Mouse (Mus musculus): ENCODE data around the gene Cmpk1. TPM values are rescaled to one million over a fixed set of nuclear protein-coding genes. Genes with fewer than 3 reads are reported as not detected.

The Cmpk1 gene
- polyA plus RNA-seq, 1 experiment, result 44.9 TPM

GRCm38 (mm10) chr4:114945021-114945420 is 42.0 kb downstream of the Cmpk1 start:
- no peak for DNase-seq (ENCODE audit: low spot score)

- DNase-seq (ENCODE audit: low spot score), result no peak
Observed at GRCm38 (mm10) chr4:114942583-114942982, 44.5 kb downstream of the Cmpk1 start.

- no peak for DNase-seq (ENCODE audit: low spot score)
Observed at GRCm38 (mm10) chr4:114942112-114942511, 44.9 kb downstream of the Cmpk1 start.

- no peak for DNase-seq (ENCODE audit: low spot score)
Observed at GRCm38 (mm10) chr4:114941311-114941710, 45.7 kb downstream of the Cmpk1 start.

- no peak for DNase-seq (ENCODE audit: low spot score)
Observed at GRCm38 (mm10) chr4:114938248-114938647, 48.8 kb downstream of the Cmpk1 start.

GRCm38 (mm10) chr4:114937459-114938047 is 49.5 kb downstream of the Cmpk1 start:
- DNase-seq (ENCODE audit: low spot score), result no peak

GRCm38 (mm10) chr4:114934188-114934587 is 52.9 kb downstream of the Cmpk1 start:
- no peak for DNase-seq (ENCODE audit: low spot score)

GRCm38 (mm10) chr4:114932747-114933146 is 54.3 kb downstream of the Cmpk1 start:
- no peak for DNase-seq (ENCODE audit: low spot score)

GRCm38 (mm10) chr4:114929155-114929554 is 57.9 kb downstream of the Cmpk1 start:
- no peak for DNase-seq (ENCODE audit: low spot score)

GRCm38 (mm10) chr4:114925917-114926312 is 61.1 kb downstream of the Cmpk1 start, which contains the start of gene Foxe3:
TSS of gene Foxe3 (minus strand) at chr4:114926013.
- no peak for DNase-seq (ENCODE audit: low spot score)

- DNase-seq (ENCODE audit: low spot score), result peak; percentile 29
Observed at GRCm38 (mm10) chr4:114924971-114925916, 61.8 kb downstream of the Cmpk1 start.

GRCm38 (mm10) chr4:114917091-114917490 is 70.0 kb downstream of the Cmpk1 start:
- no peak for DNase-seq (ENCODE audit: low spot score)

GRCm38 (mm10) chr4:114916056-114916455 is 71.0 kb downstream of the Cmpk1 start:
- DNase-seq (ENCODE audit: low spot score), result no peak

GRCm38 (mm10) chr4:114913594-114913962 is 73.5 kb downstream of the Cmpk1 start:
- DNase-seq (ENCODE audit: low spot score), result no peak

- DNase-seq (ENCODE audit: low spot score), result no peak
Observed at GRCm38 (mm10) chr4:114912705-114913593, 74.1 kb downstream of the Cmpk1 start.

GRCm38 (mm10) chr4:114909602-114910484 is 77.2 kb downstream of the Cmpk1 start:
- no peak for DNase-seq (ENCODE audit: low spot score)

Other genes starting within 250 kb of the Cmpk1 start
- not detected in 2 replicates for gene Gm12830, start 165.5 kb downstream of the Cmpk1 start, polyA plus RNA-seq (2012; rRNA removed)
- gene Foxd2, start 78.4 kb downstream of the Cmpk1 start, polyA plus RNA-seq (2012; rRNA removed), result 0.66 and 0.97 TPM in 2 replicates
- gene Foxe3, start 61.2 kb downstream of the Cmpk1 start, polyA plus RNA-seq (2012; rRNA removed), result not detected in 2 replicates
- gene Stil, start 12.9 kb upstream of the Cmpk1 start, polyA plus RNA-seq (2012; rRNA removed), result 0.43 and 0.52 TPM in 2 replicates
- 2.1 and 2.2 TPM in 2 replicates for gene Tal1, start 69.2 kb upstream of the Cmpk1 start, polyA plus RNA-seq (2012; rRNA removed)
- 79.6 and 106 TPM in 2 replicates for gene Pdzk1ip1, start 101.5 kb upstream of the Cmpk1 start, polyA plus RNA-seq (2012; rRNA removed)
- 0.04 TPM in 1 of 2 replicates, not detected in the other for gene Cyp4x1, start 147.0 kb upstream of the Cmpk1 start, polyA plus RNA-seq (2012; rRNA removed)

Measured in urinary bladder, adult 2 months (tissue).